Mouse (Mus musculus) hindbrain, embryonic 12.5 days (tissue): ENCODE data around the gene Cmtm1. TPM values are rescaled to one million over a fixed set of nuclear protein-coding genes. Genes with fewer than 3 reads are reported as not detected.
"Not testable (repeated sequence)": the region's sequence is repeated elsewhere in the genome, so short reads cannot be mapped to it uniquely, and the experiment has no call there.

Experiments
- ATAC-seq: fragments of 200-750 bp; cut with Nextera tagmentation; 2 replicates; pipeline ENCODE4 v1.8.0; 2017; ENCODE audit warnings: moderate TSS enrichment; ENCODE audit not compliant: low FRiP score
- H3K27ac ChIP-seq: fragments of 300-500 bp; sonication (generic); 2 replicates; pipeline ENCODE4 v1.5.1; 2016; ENCODE audit warnings: mild to moderate bottlenecking
- H3K27me3 ChIP-seq: fragments of 300-500 bp; sonication (generic); 2 replicates; pipeline ENCODE4 v1.6.1; 2016; ENCODE audit warnings: mild to moderate bottlenecking
- H3K36me3 ChIP-seq: fragments of 300-500 bp; sonication (generic); 2 replicates; pipeline ENCODE4 v1.6.1; 2016; ENCODE audit warnings: mild to moderate bottlenecking
- H3K4me1 ChIP-seq: fragments of 300-500 bp; sonication (generic); 2 replicates; pipeline ENCODE4 v1.6.1; 2016
- H3K4me2 ChIP-seq: fragments of 300-500 bp; sonication (generic); replicated peaks from 2 replicates; pipeline ENCODE4 v1.6.1; 2016; ENCODE audit warnings: mild to moderate bottlenecking
- H3K4me3 ChIP-seq: fragments of 300-500 bp; sonication (generic); 2 replicates; pipeline ENCODE4 v1.5.1; 2016; ENCODE audit warnings: mild to moderate bottlenecking
- H3K9ac ChIP-seq: fragments of 300-500 bp; sonication (generic); 2 replicates; pipeline ENCODE4 v1.6.1; 2016; ENCODE audit warnings: mild to moderate bottlenecking, moderate library complexity
- H3K9me3 ChIP-seq: fragments of 300-500 bp; sonication (generic); replicated peaks from 2 replicates; pipeline ENCODE4 v1.6.1; 2016; ENCODE audit warnings: mild to moderate bottlenecking
- WGBS: fragments of 180-500 bp; shearing (Covaris S2); methylation state at CpG from one replicate; pipeline ENCODE4 v1.1.7; 2016; 5-methylcytosine and 5-hydroxymethylcytosine counted together
- polyA plus RNA-seq: library from polyadenylated mRNA; unstranded; fragments of >200 nt; fragmentation: Nextera tagmentation; extraction: Ambion mirVana; gene quantifications from 2 replicates; pipeline ENCODE4 v1.2.1, GENCODE M21; 2016

Cmtm1 gene
- polyA plus RNA-seq, 1 experiment from 2014 or later: not detected

GRCm38 (mm10) chr8:104340233-104341105, 30.5 kb upstream of the Cmtm1 start:
- H3K4me3 ChIP-seq: peak overlapping the region; percentile 54
- H3K27me3 ChIP-seq: no peaks in the 10 kb centered on the region
- peak; percentile 82 for ATAC-seq
- H3K9ac ChIP-seq: peak overlapping the region; percentile 78
- H3K4me1 ChIP-seq: peaks cover 23% of the 10 kb centered on the region; the same call in 1 of the 2 replicates
- peak overlapping the region; percentile 74 for H3K4me2 ChIP-seq
- no peaks in the 10 kb centered on the region for H3K36me3 ChIP-seq
- WGBS: under 1% methylated on average over 53 of the region's 54 CpGs
- no peaks in the 10 kb centered on the region for H3K9me3 ChIP-seq
- peak overlapping the region; percentile 66 for H3K27ac ChIP-seq

GRCm38 (mm10) chr8:104339983-104340232, 30.0 kb upstream of the Cmtm1 start:
- peak overlapping the region; percentile 78 for H3K9ac ChIP-seq
- H3K4me2 ChIP-seq: peak overlapping the region; percentile 74
- 4% methylated on average over 6 of the region's 6 CpGs for WGBS
- H3K27ac ChIP-seq: 0 out of 2 replicates have a peak overlapping the region, but pooled peaks have one; percentile 66
- no peaks in the 10 kb centered on the region for H3K27me3 ChIP-seq
- H3K9me3 ChIP-seq: no peaks in the 10 kb centered on the region
- H3K4me3 ChIP-seq: peak overlapping the region; percentile 54
- no peaks in the 10 kb centered on the region for H3K36me3 ChIP-seq
- ATAC-seq: peak; percentile 24
- H3K4me1 ChIP-seq: peaks cover 23% of the 10 kb centered on the region; the same call in 1 of the 2 replicates

- Histone ChIP-seq H3K36me3 (no peaks in the 10 kb centered on the region), H3K27ac (0 out of 2 replicates have a peak within 1 kb of the TSS, but pooled peaks have one; percentile 66), H3K9me3 (no peaks in the 10 kb centered on the region), H3K4me1 (peaks cover 23% of the 10 kb centered on the region; the same call in 1 of the 2 replicates), H3K4me3 (peak within 1 kb of the TSS; percentile 54), H3K9ac (peak within 1 kb of the TSS; percentile 78), H3K4me2 (peak within 1 kb of the TSS; percentile 74), H3K27me3 (no peaks in the 10 kb centered on the region)
- WGBS: 18% methylated on average over 18 of the region's 18 CpGs
- no peak for ATAC-seq
Measured at GRCm38 (mm10) chr8:104339229-104339982, 29.5 kb upstream of the Cmtm1 start, which contains the start of gene Cmtm3. Cmtm3 (plus strand) TSS chr8:104339410.

- peaks cover 19% of the 10 kb centered on the region; the same call in 1 of the 2 replicates for H3K4me1 ChIP-seq
- whole genome bisulfite sequencing: 43% methylated on average over 3 of the region's 3 CpGs
- no peaks in the 10 kb centered on the region for H3K9me3 ChIP-seq
- H3K27ac ChIP-seq: no peak overlapping the region
- no peaks in the 10 kb centered on the region for H3K36me3 ChIP-seq
- H3K4me3 ChIP-seq: no peak overlapping the region
- ATAC-seq: no peak
- no peak overlapping the region for H3K9ac ChIP-seq
- no peaks in the 10 kb centered on the region for H3K27me3 ChIP-seq
- H3K4me2 ChIP-seq: no peak overlapping the region
Measured at GRCm38 (mm10) chr8:104337890-104338289, 27.9 kb upstream of the Cmtm1 start.

- Histone ChIP-seq H3K4me3 (no peak overlapping the region), H3K9me3 (no peaks in the 10 kb centered on the region), H3K4me2 (no peak overlapping the region), H3K27me3 (no peaks in the 10 kb centered on the region), H3K9ac (no peak overlapping the region), H3K36me3 (no peaks in the 10 kb centered on the region), H3K4me1 (peaks cover 19% of the 10 kb centered on the region; the same call in 1 of the 2 replicates), H3K27ac (no peak overlapping the region)
- 69% methylated on average over 1 of the region's 1 CpGs for WGBS
- no peak for ATAC-seq
Measured at GRCm38 (mm10) chr8:104336806-104337205, 26.9 kb upstream of the Cmtm1 start.

- no peaks in the 10 kb centered on the region for H3K36me3 ChIP-seq
- 73% methylated on average over 1 of the region's 1 CpGs for WGBS
- no peak for ATAC-seq
- H3K27ac ChIP-seq: no peak overlapping the region
- H3K9me3 ChIP-seq: no peaks in the 10 kb centered on the region
- H3K4me3 ChIP-seq: no peak overlapping the region
- H3K4me2 ChIP-seq: no peak overlapping the region
- H3K9ac ChIP-seq: no peak overlapping the region
- H3K4me1 ChIP-seq: peaks cover under 1% of the 10 kb centered on the region; the same call in 1 of the 2 replicates
- no peaks in the 10 kb centered on the region for H3K27me3 ChIP-seq
Measured at GRCm38 (mm10) chr8:104334196-104334595, 24.3 kb upstream of the Cmtm1 start.

GRCm38 (mm10) chr8:104333786-104334185, 23.8 kb upstream of the Cmtm1 start:
- Histone ChIP-seq H3K9ac (no peak overlapping the region), H3K36me3 (no peaks in the 10 kb centered on the region), H3K4me3 (no peak overlapping the region), H3K27me3 (no peaks in the 10 kb centered on the region), H3K27ac (no peak overlapping the region), H3K4me2 (no peak overlapping the region), H3K9me3 (no peaks in the 10 kb centered on the region), H3K4me1 (no peaks in the 10 kb centered on the region)
- ATAC-seq: no peak
- WGBS: 74% methylated on average over 5 of the region's 5 CpGs

GRCm38 (mm10) chr8:104332665-104333631, 23.0 kb upstream of the Cmtm1 start:
- no peak overlapping the region for H3K27ac ChIP-seq
- no peak overlapping the region for H3K9ac ChIP-seq
- no peak overlapping the region for H3K4me2 ChIP-seq
- H3K4me3 ChIP-seq: no peak overlapping the region
- no peaks in the 10 kb centered on the region for H3K27me3 ChIP-seq
- 75% methylated on average over 5 of the region's 5 CpGs for WGBS
- no peaks in the 10 kb centered on the region for H3K4me1 ChIP-seq
- no peaks in the 10 kb centered on the region for H3K9me3 ChIP-seq
- no peaks in the 10 kb centered on the region for H3K36me3 ChIP-seq
- ATAC-seq: no peak

GRCm38 (mm10) chr8:104321930-104322329, 12.0 kb upstream of the Cmtm1 start, which contains the start of gene Cmtm2b:
Cmtm2b (plus strand) TSS chr8:104322230.
- not testable (repeated sequence) for H3K27me3 ChIP-seq, H3K27ac ChIP-seq, H3K9me3 ChIP-seq, H3K4me3 ChIP-seq, H3K36me3 ChIP-seq, H3K4me2 ChIP-seq, ATAC-seq, H3K9ac ChIP-seq, H3K4me1 ChIP-seq
- WGBS: 90% methylated on average over 12 of the region's 12 CpGs

GRCm38 (mm10) chr8:104321267-104321666, 11.3 kb upstream of the Cmtm1 start, which contains the start of gene Gm11020:
Gm11020 (plus strand) TSS chr8:104321567.
- WGBS: 88% methylated on average over 11 of the region's 11 CpGs
- H3K4me1 ChIP-seq: not testable (repeated sequence)

GRCm38 (mm10) chr8:104313311-104313710, 3.4 kb upstream of the Cmtm1 start:
- WGBS: 74% methylated on average over 4 of the region's 4 CpGs
- ATAC-seq: no peak
- no peaks in the 10 kb centered on the region for H3K36me3 ChIP-seq

More at GRCm38 (mm10) chr8:104321267-104321666, 11.3 kb upstream of the Cmtm1 start, which contains the start of gene Gm11020:
- H3K27ac ChIP-seq, H3K9me3 ChIP-seq, ATAC-seq, H3K36me3 ChIP-seq, H3K4me3 ChIP-seq, H3K4me2 ChIP-seq, H3K9ac ChIP-seq, H3K27me3 ChIP-seq: not testable (repeated sequence)

More at GRCm38 (mm10) chr8:104313311-104313710, 3.4 kb upstream of the Cmtm1 start:
- H3K4me2 ChIP-seq: no peak overlapping the region
- no peak overlapping the region for H3K4me3 ChIP-seq
- no peaks in the 10 kb centered on the region for H3K27me3 ChIP-seq
- H3K9ac ChIP-seq: no peak overlapping the region
- H3K9me3 ChIP-seq: no peaks in the 10 kb centered on the region
- H3K4me1 ChIP-seq: no peaks in the 10 kb centered on the region
- no peak overlapping the region for H3K27ac ChIP-seq
